Mouse (Mus musculus) heart, adult 10 weeks (tissue): ENCODE data around the gene Ddx55. TPM values are rescaled to one million over a fixed set of nuclear protein-coding genes. Genes with fewer than 3 reads are reported as not detected.

Source experiments
- polyA plus RNA-seq: library from polyadenylated mRNA; stranded (reverse); fragments of 350-450 nt; fragmentation: Illumina TruSeq; extraction: RNeasy Lipid Tissue Mini Kit (QIAGEN cat#74804); gene quantifications from one replicate; pipeline ENCODE4 v1.2.3, GENCODE M21; 2014; ENCODE audit warnings: low read depth, low replicate concordance

The Ddx55 gene
- polyA plus RNA-seq, result 9.0 TPM

DNA sequence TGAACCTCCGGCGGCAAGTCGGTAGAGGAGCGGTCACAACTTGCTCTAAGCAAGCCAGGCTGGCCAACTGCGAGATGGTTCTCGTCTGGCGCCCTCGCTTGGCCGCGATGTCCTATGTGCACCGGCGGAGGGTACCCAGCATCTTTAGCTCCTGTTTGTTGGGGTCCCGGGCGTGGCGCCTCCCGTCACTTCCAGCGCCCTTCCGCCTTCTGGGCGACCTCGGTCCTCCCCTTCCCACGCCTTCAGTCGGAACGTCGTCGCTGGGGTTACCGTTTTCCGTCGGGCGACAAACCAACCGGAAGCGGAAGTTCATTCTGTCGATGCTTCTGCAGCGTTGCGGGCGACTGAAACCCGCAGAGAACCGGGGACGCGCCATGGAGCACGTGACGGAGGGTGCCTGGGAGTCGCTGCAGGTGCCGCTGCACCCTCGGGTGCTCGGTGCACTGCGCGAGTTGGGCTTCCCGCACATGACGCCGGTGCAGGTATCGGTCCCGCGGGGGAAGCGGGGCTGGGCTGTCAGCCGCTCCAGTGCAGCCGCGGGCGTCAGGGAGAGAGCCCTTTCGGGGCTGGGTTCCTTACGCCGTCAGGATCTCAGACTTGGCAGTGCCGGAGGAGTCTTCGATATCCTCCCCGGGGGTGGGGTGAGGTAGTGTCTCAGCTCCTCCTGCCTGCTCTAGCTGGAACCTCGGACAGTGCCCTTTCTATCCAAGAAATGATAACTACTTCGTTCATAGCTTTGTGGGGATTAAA, at the start of gene Ddx55:
TSS of gene Ddx55 (plus strand) at position 307 of the 750 bp plus-strand sequence.

DNA sequence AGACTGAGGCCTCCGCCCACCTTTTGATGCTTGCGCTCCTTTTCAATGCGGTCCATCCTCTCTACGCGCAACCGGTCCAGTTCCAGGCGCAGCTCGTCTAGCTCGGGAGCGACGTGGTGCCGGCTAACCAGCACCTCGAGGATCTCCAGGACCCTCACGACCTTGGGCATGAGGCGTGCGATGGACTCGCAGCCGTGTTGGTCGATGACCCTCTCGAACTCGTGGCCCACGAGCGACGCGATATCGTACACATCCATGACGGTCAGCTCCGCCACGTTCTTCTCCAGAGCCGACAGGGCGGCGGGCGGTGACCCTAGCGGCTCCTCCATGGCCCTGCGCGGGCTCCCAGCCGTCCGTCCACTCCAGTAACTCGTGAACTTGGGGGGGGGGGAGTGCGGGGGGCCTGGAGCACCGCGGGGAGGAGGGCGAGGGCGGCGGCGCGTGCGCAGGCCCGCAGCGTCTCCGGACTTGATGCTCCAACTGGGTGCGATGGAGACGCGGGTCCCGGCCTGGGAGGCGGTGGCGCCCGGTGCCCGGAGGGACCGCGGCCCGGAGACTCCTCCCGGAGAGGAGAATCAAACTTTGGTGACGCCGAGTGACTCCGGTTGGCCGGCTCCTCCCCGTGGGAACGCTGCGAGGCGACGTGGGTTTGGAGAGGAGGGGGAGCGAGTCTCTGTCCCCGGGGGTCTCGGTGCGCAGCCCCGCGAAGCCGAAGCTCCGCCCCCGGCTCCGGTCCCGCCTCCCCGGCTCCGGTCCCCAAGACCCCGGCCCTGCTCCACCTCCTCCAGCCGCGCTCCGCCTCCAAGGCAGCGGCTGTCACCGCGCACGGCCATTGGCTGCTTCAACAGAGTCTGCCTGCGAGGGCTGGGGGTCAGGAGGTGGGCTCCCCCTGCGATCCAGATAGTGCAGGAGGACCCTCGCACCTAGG, 21.7 kb upstream of the Ddx55 start, which contains the start of gene Rilpl1:
TSS of gene Rilpl1 (minus strand) at position 737 of the 928 bp plus-strand sequence.

DNA sequence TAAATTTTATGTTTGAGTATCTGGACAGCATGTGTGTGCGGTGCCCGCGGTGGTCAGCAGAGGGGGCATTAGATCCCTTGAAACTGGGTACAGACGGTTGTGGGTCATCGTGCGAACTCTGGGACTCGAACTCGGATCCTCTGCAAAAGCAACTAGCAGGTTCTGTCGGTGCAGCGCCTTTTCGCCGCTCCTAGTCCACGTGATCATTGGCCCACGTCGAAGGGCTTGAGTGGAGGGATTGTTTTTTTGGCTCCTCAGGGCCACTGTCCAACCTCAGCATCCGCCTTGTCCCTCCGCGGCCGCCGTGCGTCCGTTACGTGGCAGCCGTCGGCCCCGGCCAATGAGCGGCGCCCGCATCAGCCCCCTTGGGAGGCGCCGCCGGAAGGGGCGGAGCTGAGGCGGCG, 12.3 kb upstream of the Ddx55 start, which contains the start of gene Tmed2:
TSS of gene Tmed2 (plus strand) at position 313 of the 404 bp plus-strand sequence.

DNA sequence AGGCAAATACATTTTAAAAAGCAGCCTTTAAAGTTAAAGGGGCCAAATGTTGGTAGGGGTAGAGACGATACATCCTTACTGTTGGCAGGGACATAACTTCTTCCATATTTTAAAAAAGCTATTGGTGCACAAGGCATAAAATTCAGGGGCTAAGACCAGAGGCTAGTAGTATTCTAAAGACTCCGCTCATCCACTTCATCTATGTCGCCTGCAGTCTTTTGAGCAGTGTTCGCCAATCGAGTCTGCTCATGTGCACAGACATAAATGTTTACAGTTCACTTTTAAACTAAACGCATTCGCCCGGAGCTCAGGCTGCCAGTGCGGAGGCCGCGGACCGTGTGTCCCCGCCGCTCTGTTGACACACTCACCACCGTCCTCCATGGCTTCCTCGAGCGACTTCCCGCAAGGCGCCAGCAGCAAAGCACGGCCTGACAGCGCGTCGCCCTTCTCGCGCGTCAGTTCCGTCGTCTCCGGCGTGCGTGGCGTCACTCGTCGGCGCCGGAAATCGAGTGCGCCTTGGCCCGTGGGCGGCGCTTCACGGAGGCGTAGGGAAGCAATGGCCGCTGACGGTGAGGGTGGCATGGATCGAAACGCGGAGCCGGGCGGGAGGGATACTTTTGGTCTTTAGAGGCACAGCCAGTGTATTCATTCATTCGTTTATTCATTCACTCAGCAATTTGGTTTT, 26.1 kb downstream of the Ddx55 start, which contains the start of the genes Eif2b1 and Gtf2h3:
TSS of gene Eif2b1 (minus strand) at position 499 of the 685 bp plus-strand sequence.
TSS of gene Gtf2h3 (plus strand) at position 508 of the 685 bp plus-strand sequence.

Other genes starting within 250 kb of the Ddx55 start
- 4.4 TPM for gene Mphosph9, start 224.9 kb upstream of the Ddx55 start, polyA plus RNA-seq
- 19.7 TPM for gene 2810006K23Rik, start 224.8 kb upstream of the Ddx55 start, polyA plus RNA-seq
- gene Cdk2ap1, start 189.8 kb upstream of the Ddx55 start, polyA plus RNA-seq, result 160 TPM
- gene Sbno1, start 126.9 kb upstream of the Ddx55 start, polyA plus RNA-seq, result 22.7 TPM
- gene Kmt5a, start 112.9 kb upstream of the Ddx55 start, polyA plus RNA-seq, result 165 TPM
- gene Rilpl2, start 74.5 kb upstream of the Ddx55 start, polyA plus RNA-seq, result 8.1 TPM
- gene Snrnp35, start 69.7 kb upstream of the Ddx55 start, polyA plus RNA-seq, result 14.0 TPM
- 280 TPM for gene Rilpl1, start 21.5 kb upstream of the Ddx55 start, polyA plus RNA-seq
- 245 TPM for gene Tmed2, start 12.2 kb upstream of the Ddx55 start, polyA plus RNA-seq
- gene Eif2b1, start 26.3 kb downstream of the Ddx55 start, polyA plus RNA-seq, result 30.1 TPM
- gene Gtf2h3, start 26.3 kb downstream of the Ddx55 start, polyA plus RNA-seq, result 19.7 TPM
- 29.1 TPM for gene Atp6v0a2, start 75.7 kb downstream of the Ddx55 start, polyA plus RNA-seq
- gene Dnah10, start 172.2 kb downstream of the Ddx55 start, polyA plus RNA-seq, result not detected